Mouse (Mus musculus): ENCODE results near the gene Mgat5b.

- no peak for TF ChIP-seq CTCF (IDR thresholded peaks at IDR 0.05; ENCODE audit: borderline replicate concordance, extremely low read depth, insufficient read depth, insufficient read length)
- no peak for TF ChIP-seq POLR2A (IDR thresholded peaks at IDR 0.05; ENCODE audit: borderline replicate concordance, extremely low read depth, insufficient read depth, insufficient read length, poor library complexity, severe bottlenecking)
Observed at GRCm38 (mm10) chr11:116973508-116973907, 54.8 kb downstream of the Mgat5b start.
